In the genomic region with DNA sequence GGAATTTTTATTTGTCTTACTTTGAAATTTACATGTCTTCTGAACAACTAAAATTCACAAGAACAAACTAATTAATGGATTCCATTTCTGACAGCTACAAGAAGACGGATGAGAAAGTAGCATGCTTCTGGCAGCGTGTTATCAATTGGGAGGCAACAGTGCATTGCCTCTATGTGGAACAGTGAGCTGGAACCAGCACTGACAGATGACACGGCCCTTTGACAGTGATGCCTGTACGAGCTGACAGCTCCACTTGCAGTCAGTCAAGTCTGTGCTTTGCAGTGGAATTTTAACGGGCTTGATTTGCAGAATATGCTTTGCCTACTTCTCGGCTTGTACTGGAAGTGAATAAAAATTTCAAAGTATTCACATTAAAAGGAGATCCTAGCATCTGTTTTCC, we compare ENCODE assay signal across 32 mouse cellular contexts.
DNase-seq lines count a peak whose midpoint lies in the region; ATAC-seq and TF ChIP-seq lines count a peak whose summit lies in the region.
"Had no signal": no experiment of that assay in that cellular context is flagged by ENCODE, and none has a peak within 500 bp of the region (broad histone marks: within the 10 kb centered on the region; RNA-seq: fewer than 3 reads in every experiment).

No protein-coding gene starts in this region.

- H3K36me3 ChIP-seq in forebrain, embryonic 14.5 days (ENCODE audit: control insufficient read depth, insufficient read depth, low read length), result no peaks in the 10 kb centered on the region
- H3K36me3 ChIP-seq in forebrain, embryonic 11.5 days (ENCODE audit: control insufficient read depth, insufficient read depth, low read length), result no peaks in the 10 kb centered on the region
- H3K36me3 ChIP-seq in midbrain, embryonic 14.5 days (ENCODE audit: control insufficient read depth, insufficient read depth, low read length), result no peaks in the 10 kb centered on the region
- no peaks in the 10 kb centered on the region for H3K36me3 ChIP-seq in midbrain, embryonic 10.5 days
- H3K36me3 ChIP-seq in midbrain, postnatal 0 days (ENCODE audit: insufficient read depth, low read length), result no peaks in the 10 kb centered on the region
- H3K36me3 ChIP-seq: embryonic facial prominence, embryonic 15.5 days; heart, embryonic 13.5 days; hindbrain, embryonic 15.5 days; intestine, embryonic 15.5 days; liver, embryonic 15.5 days; lung, embryonic 15.5 days; midbrain, embryonic 12.5 days; neural tube, embryonic 12.5 days had no signal

- no peak for ATAC-seq in forebrain, embryonic 14.5 days
- no peak for ATAC-seq in forebrain, embryonic 11.5 days (replicated peaks; ENCODE audit: low FRiP score)
- ATAC-seq in midbrain, embryonic 14.5 days (ENCODE audit: low FRiP score, low TSS enrichment), result peak; percentile 53; the same call in 1 of the 2 replicates
- ATAC-seq in midbrain, postnatal 0 days (ENCODE audit: low FRiP score), result peak; percentile 70; the same call in 1 of the 2 replicates
- ATAC-seq: intestine, embryonic 15.5 days; Patski had no signal

- TF ChIP-seq CTCF in midbrain, postnatal 0 days (IDR thresholded peaks at IDR 0.05), result no peak

- no peak overlapping the region for H3K27ac ChIP-seq in forebrain, embryonic 14.5 days (ENCODE audit: low read depth, low read length)
- no peak overlapping the region for H3K27ac ChIP-seq in forebrain, embryonic 11.5 days (ENCODE audit: low read depth, low read length)
- H3K27ac ChIP-seq in midbrain, embryonic 14.5 days (replicated peaks; ENCODE audit: low read depth, low read length), result no peak overlapping the region
- no peak overlapping the region for H3K27ac ChIP-seq in midbrain, embryonic 10.5 days (replicated peaks)
- H3K27ac ChIP-seq in midbrain, postnatal 0 days (ENCODE audit: low read depth, low read length), result no peak overlapping the region
- H3K27ac ChIP-seq: embryonic facial prominence, embryonic 15.5 days; gastrocnemius, adult 2 months; heart, adult 2 months; heart, embryonic 13.5 days; hindbrain, embryonic 15.5 days; intestine, embryonic 15.5 days; kidney, postnatal 0 days; liver, embryonic 15.5 days; lung, embryonic 15.5 days; midbrain, embryonic 12.5 days; neural tube, embryonic 12.5 days had no signal

- H3K9me3 ChIP-seq in forebrain, embryonic 14.5 days (replicated peaks; ENCODE audit: control insufficient read depth, low read length), result no peaks in the 10 kb centered on the region
- H3K9me3 ChIP-seq in forebrain, embryonic 11.5 days (ENCODE audit: control insufficient read depth, low read length), result no peaks in the 10 kb centered on the region
- no peaks in the 10 kb centered on the region for H3K9me3 ChIP-seq in midbrain, embryonic 14.5 days (ENCODE audit: control insufficient read depth, low read length)
- H3K9me3 ChIP-seq in midbrain, embryonic 10.5 days (replicated peaks), result no peaks in the 10 kb centered on the region
- H3K9me3 ChIP-seq in midbrain, postnatal 0 days (ENCODE audit: low read length), result no peaks in the 10 kb centered on the region
- H3K9me3 ChIP-seq: embryonic facial prominence, embryonic 15.5 days; heart, embryonic 13.5 days; hindbrain, embryonic 15.5 days; intestine, embryonic 15.5 days; liver, embryonic 15.5 days; lung, embryonic 15.5 days; midbrain, embryonic 12.5 days; neural tube, embryonic 12.5 days had no signal

- no peak overlapping the region for H3K9ac ChIP-seq in forebrain, embryonic 14.5 days (ENCODE audit: low read length)
- H3K9ac ChIP-seq in forebrain, embryonic 11.5 days (ENCODE audit: low read length), result no peak overlapping the region
- H3K9ac ChIP-seq in midbrain, embryonic 14.5 days (replicated peaks; ENCODE audit: low read length), result no peak overlapping the region
- H3K9ac ChIP-seq in midbrain, postnatal 0 days (replicated peaks; ENCODE audit: low read length, poor library complexity, severe bottlenecking), result no peak overlapping the region
- H3K9ac ChIP-seq: embryonic facial prominence, embryonic 15.5 days; heart, embryonic 13.5 days; hindbrain, embryonic 15.5 days; intestine, embryonic 15.5 days; liver, embryonic 15.5 days; lung, embryonic 15.5 days; midbrain, embryonic 12.5 days; neural tube, embryonic 12.5 days had no signal

- 38% methylated on average over 6 of the region's 6 CpGs for WGBS in forebrain, embryonic 14.5 days
- WGBS in forebrain, embryonic 11.5 days, result 69% methylated on average over 6 of the region's 6 CpGs
- WGBS in midbrain, embryonic 14.5 days, result 52% methylated on average over 6 of the region's 6 CpGs
- WGBS in midbrain, embryonic 10.5 days, result 75% methylated on average over 6 of the region's 6 CpGs
- WGBS in midbrain, postnatal 0 days, result 54% methylated on average over 6 of the region's 6 CpGs

- DNase-seq in forebrain, embryonic 14.5 days (ENCODE audit: low spot score), result peak; percentile 60
- no peak for DNase-seq in forebrain, embryonic 11.5 days (ENCODE audit: low spot score)
- peak; percentile 53 for DNase-seq in midbrain, embryonic 14.5 days
- DNase-seq in midbrain, embryonic 10.5 days (ENCODE audit: low spot score), result no peak
- peak; percentile 28 for DNase-seq in brain, embryonic 18.5 days (ENCODE audit: low read depth, low spot score)
- DNase-seq in midbrain, postnatal 0 days (ENCODE audit: low spot score), result peak; percentile 15
- DNase-seq in heart, adult 18-20 months, result no peak
- no peak for DNase-seq in heart, adult 8-10 months (ENCODE audit: low spot score)
- DNase-seq: adrenal gland, postnatal 10 days; cerebellum, adult 18-20 months; cerebellum, postnatal 10 days; gastrocnemius, adult 2 months; gastrocnemius, postnatal 36 days; heart, adult 2 months; heart, postnatal 10 days; kidney, adult 2 months; kidney, postnatal 4 days; layer of hippocampus, postnatal 36 days; liver; thymus, adult 2 months; thymus, postnatal 36 days had no signal

- H3K4me3 ChIP-seq in forebrain, embryonic 14.5 days (ENCODE audit: low read depth, low read length), result no peak overlapping the region
- H3K4me3 ChIP-seq in forebrain, embryonic 11.5 days (ENCODE audit: low read depth, low read length), result no peak overlapping the region
- no peak overlapping the region for H3K4me3 ChIP-seq in midbrain, embryonic 14.5 days (replicated peaks; ENCODE audit: low read depth, low read length)
- H3K4me3 ChIP-seq in midbrain, embryonic 10.5 days, result no peak overlapping the region
- H3K4me3 ChIP-seq in midbrain, postnatal 0 days (ENCODE audit: low read depth, low read length), result no peak overlapping the region
- H3K4me3 ChIP-seq: embryonic facial prominence, embryonic 15.5 days; gastrocnemius, adult 2 months; heart, adult 2 months; heart, embryonic 13.5 days; hindbrain, embryonic 15.5 days; intestine, embryonic 15.5 days; liver, embryonic 15.5 days; lung, embryonic 15.5 days; midbrain, embryonic 12.5 days; myocyte; neural tube, embryonic 12.5 days had no signal

- no peaks in the 10 kb centered on the region for H3K27me3 ChIP-seq in forebrain, embryonic 14.5 days (replicated peaks; ENCODE audit: control insufficient read depth, insufficient read depth, low read length)
- H3K27me3 ChIP-seq in forebrain, embryonic 11.5 days (ENCODE audit: control insufficient read depth, insufficient read depth, low read length), result no peaks in the 10 kb centered on the region
- H3K27me3 ChIP-seq in midbrain, embryonic 14.5 days (ENCODE audit: control insufficient read depth, insufficient read depth, low read length), result no peaks in the 10 kb centered on the region
- no peaks in the 10 kb centered on the region for H3K27me3 ChIP-seq in midbrain, embryonic 10.5 days (ENCODE audit: low read depth, poor library complexity, severe bottlenecking)
- no peaks in the 10 kb centered on the region for H3K27me3 ChIP-seq in midbrain, postnatal 0 days (ENCODE audit: insufficient read depth, low read length)
- H3K27me3 ChIP-seq: embryonic facial prominence, embryonic 15.5 days; heart, embryonic 13.5 days; hindbrain, embryonic 15.5 days; intestine, embryonic 15.5 days; liver, embryonic 15.5 days; lung, embryonic 15.5 days; midbrain, embryonic 12.5 days; neural tube, embryonic 12.5 days had no signal

- no peak overlapping the region for H3K4me2 ChIP-seq in forebrain, embryonic 14.5 days (ENCODE audit: low read length)
- H3K4me2 ChIP-seq in forebrain, embryonic 11.5 days (ENCODE audit: low read depth, low read length, severe bottlenecking), result no peak overlapping the region
- H3K4me2 ChIP-seq in midbrain, embryonic 14.5 days (ENCODE audit: low read length), result no peak overlapping the region
- H3K4me2 ChIP-seq in midbrain, postnatal 0 days (ENCODE audit: low read depth, low read length, poor library complexity, severe bottlenecking), result no peak overlapping the region
- H3K4me2 ChIP-seq: embryonic facial prominence, embryonic 15.5 days; heart, embryonic 13.5 days; hindbrain, embryonic 15.5 days; intestine, embryonic 15.5 days; liver, embryonic 15.5 days; lung, embryonic 15.5 days; midbrain, embryonic 12.5 days; neural tube, embryonic 12.5 days had no signal

- H3K4me1 ChIP-seq in forebrain, embryonic 14.5 days (ENCODE audit: control insufficient read depth, insufficient read depth, low read length), result no peaks in the 10 kb centered on the region
- H3K4me1 ChIP-seq in forebrain, embryonic 11.5 days (replicated peaks; ENCODE audit: control insufficient read depth, insufficient read depth, low read length), result no peaks in the 10 kb centered on the region
- no peaks in the 10 kb centered on the region for H3K4me1 ChIP-seq in midbrain, embryonic 14.5 days (ENCODE audit: control insufficient read depth, insufficient read depth, low read length)
- H3K4me1 ChIP-seq in midbrain, embryonic 10.5 days, result no peaks in the 10 kb centered on the region
- no peaks in the 10 kb centered on the region for H3K4me1 ChIP-seq in midbrain, postnatal 0 days (ENCODE audit: insufficient read depth, low read length)
- H3K4me1 ChIP-seq: embryonic facial prominence, embryonic 15.5 days; heart, embryonic 13.5 days; hindbrain, embryonic 15.5 days; intestine, embryonic 15.5 days; liver, embryonic 15.5 days; lung, embryonic 15.5 days; midbrain, embryonic 12.5 days; neural tube, embryonic 12.5 days had no signal

Comparison
In these comparisons a context has a peak if more than half of its experiments do, and no peak if none do; other contexts are left out.
1. DNase-seq: peak in forebrain, embryonic 14.5 days (single experiment), midbrain, embryonic 14.5 days (single experiment), brain, embryonic 18.5 days (single experiment) and midbrain, postnatal 0 days (single experiment); none in forebrain, embryonic 11.5 days (single experiment), midbrain, embryonic 10.5 days (single experiment), heart, adult 18-20 months (0 of 2) and heart, adult 8-10 months (single experiment).
2. ATAC-seq: peak in midbrain, embryonic 14.5 days (single experiment) and midbrain, postnatal 0 days (single experiment); none in forebrain, embryonic 14.5 days (single experiment) and forebrain, embryonic 11.5 days (single experiment).